Mouse (Mus musculus): ENCODE data around the gene Hnrnpa3. TPM values are rescaled to one million over a fixed set of nuclear protein-coding genes. Genes with fewer than 3 reads are reported as not detected.
"Not testable (repeated sequence)": the region's sequence is repeated elsewhere in the genome, so short reads cannot be mapped to it uniquely, and the experiment has no call there.

Gene Hnrnpa3
- polyA plus RNA-seq, 1 experiment from 2014 or later: 96.7 TPM

DNA sequence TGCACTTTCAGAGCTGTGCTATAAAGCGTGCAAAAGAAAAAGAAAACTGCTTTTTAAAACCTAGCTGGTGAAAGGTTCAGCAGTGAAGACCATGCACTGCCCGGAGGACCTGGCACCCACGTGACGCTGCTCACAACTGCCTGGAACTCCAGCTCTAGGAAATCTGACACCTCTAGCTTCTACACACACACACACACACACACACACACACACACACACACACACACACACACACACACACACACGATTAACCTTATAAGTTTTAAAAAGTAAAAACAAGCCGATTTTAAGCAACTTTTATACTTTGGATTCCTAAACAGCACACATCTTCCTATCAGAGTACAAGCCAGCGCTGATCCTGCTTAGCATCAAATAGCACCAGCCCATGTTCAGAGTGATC, 22.4 kb downstream of the Hnrnpa3 start:
- Histone ChIP-seq H3K9ac (no peak overlapping the region), H3K27me3 (no peaks in the 10 kb centered on the region), H3K9me3 (replicated peaks) (no peaks in the 10 kb centered on the region), H3K36me3 (replicated peaks) (peaks cover 54% of the 10 kb centered on the region), H3K4me3 (replicated peaks) (no peak overlapping the region), H3K4me1 (replicated peaks) (peaks cover 48% of the 10 kb centered on the region), H3K27ac (replicated peaks) (no peak overlapping the region), H3K4me2 (no peak overlapping the region)
- WGBS (ENCODE audit: insufficient replicate concordance): 68% methylated on average over 7 of the region's 7 CpGs
- ATAC-seq (ENCODE audit: insufficient read depth): no peak

DNA sequence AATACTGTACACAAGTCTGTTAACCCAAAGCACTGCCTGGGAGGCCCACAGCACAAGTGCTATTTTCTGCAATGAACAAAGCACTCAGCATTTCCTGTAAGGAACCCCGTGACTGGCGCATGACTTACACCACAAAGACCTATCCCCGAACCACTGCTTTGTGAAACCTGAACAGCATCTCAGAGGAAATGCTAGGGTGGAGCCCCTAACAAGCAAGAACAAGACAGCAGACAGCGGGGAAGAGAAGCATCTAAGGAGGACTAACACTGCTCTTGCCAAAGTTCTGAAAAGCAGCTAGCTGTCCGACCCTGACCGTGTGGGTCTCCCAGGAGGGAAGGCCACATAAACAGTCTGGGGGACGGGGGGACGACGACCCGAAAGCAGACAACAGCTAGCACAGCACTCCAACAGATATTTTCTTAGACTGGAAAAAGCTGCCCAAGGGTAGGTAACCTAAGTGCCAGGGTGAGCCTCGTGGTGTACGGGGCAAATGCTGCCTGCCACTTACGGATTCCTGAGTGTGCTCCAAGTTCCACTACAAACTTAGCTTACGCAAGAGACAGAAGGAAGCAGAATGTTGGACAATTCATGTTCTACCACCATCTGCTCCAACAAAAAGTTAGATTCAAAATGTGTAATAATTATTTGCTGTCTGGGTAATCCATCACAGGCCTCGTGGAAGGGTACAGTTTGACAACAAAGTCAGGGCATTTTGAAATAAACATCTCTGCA, 24.1 kb downstream of the Hnrnpa3 start:
- WGBS (ENCODE audit: insufficient replicate concordance): 34% methylated on average over 15 of the region's 15 CpGs
- peak; percentile 29 for ATAC-seq (ENCODE audit: insufficient read depth)
- no peaks in the 10 kb centered on the region for H3K9me3 ChIP-seq (replicated peaks)
- H3K4me2 ChIP-seq: peak overlapping the region; percentile 41; the same call in 1 of the 2 replicates
- H3K9ac ChIP-seq: no peak overlapping the region
- H3K27ac ChIP-seq (replicated peaks): peak overlapping the region; percentile 77
- peaks cover 44% of the 10 kb centered on the region for H3K36me3 ChIP-seq (replicated peaks)
- no peaks in the 10 kb centered on the region for H3K27me3 ChIP-seq
- H3K4me1 ChIP-seq (replicated peaks): peaks cover 65% of the 10 kb centered on the region
- no peak overlapping the region for H3K4me3 ChIP-seq (replicated peaks)

DNA sequence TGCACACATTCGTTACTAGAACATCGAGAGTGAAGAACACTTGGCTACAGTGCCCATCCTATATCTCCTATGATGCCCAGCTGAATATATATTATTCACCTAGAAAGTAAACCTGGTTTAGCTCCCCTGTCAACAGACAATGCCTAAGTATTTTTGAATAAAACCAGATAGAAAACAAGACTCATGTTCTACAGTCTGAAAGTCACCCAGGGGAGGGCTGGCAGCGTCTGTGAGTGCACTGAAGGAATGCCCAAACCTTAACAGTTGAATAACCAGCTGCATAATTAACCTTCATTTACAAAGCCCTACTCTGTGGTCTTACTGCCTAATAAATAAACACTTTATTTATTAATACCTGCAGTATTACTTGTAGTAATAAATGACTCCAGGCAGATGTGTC, 25.5 kb downstream of the Hnrnpa3 start:
- no peak overlapping the region for H3K9ac ChIP-seq
- H3K4me1 ChIP-seq (replicated peaks): peaks cover 77% of the 10 kb centered on the region
- H3K9me3 ChIP-seq (replicated peaks): no peaks in the 10 kb centered on the region
- no peak overlapping the region for H3K4me2 ChIP-seq
- H3K36me3 ChIP-seq (replicated peaks): peaks cover 44% of the 10 kb centered on the region
- no peak for ATAC-seq (ENCODE audit: insufficient read depth)
- WGBS (ENCODE audit: insufficient replicate concordance): 79% methylated on average over 3 of the region's 3 CpGs
- H3K27ac ChIP-seq (replicated peaks): no peak overlapping the region
- no peaks in the 10 kb centered on the region for H3K27me3 ChIP-seq
- no peak overlapping the region for H3K4me3 ChIP-seq (replicated peaks)

DNA sequence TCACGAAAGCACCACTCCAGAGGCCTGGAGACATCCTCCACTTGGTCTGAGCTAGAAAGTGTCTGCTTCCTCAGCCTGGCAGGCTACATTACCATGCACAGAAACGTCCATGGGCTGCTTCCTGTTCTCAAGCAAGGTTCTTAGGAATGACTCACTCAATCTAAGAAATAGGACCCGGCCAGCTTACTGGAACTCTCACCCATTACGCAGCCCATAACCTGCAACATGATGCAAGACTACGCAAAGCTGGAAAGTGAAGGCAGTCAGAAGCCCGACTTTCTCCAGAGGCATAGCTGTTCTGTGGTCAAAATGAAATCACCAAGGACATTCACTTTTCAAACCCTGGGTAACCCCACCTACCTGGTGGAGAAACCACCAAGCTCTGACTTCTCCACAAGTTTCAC, 26.4 kb downstream of the Hnrnpa3 start:
- Histone ChIP-seq H3K4me1 (replicated peaks) (peaks cover 79% of the 10 kb centered on the region), H3K27ac (replicated peaks) (peak overlapping the region; percentile 36; the same call in 1 of the 2 replicates), H3K9ac (no peak overlapping the region), H3K27me3 (no peaks in the 10 kb centered on the region), H3K4me3 (replicated peaks) (no peak overlapping the region), H3K9me3 (replicated peaks) (no peaks in the 10 kb centered on the region), H3K36me3 (replicated peaks) (peaks cover 42% of the 10 kb centered on the region), H3K4me2 (no peak overlapping the region)
- WGBS (ENCODE audit: insufficient replicate concordance): 42% methylated on average over 6 of the region's 6 CpGs
- ATAC-seq (ENCODE audit: insufficient read depth): no peak

DNA sequence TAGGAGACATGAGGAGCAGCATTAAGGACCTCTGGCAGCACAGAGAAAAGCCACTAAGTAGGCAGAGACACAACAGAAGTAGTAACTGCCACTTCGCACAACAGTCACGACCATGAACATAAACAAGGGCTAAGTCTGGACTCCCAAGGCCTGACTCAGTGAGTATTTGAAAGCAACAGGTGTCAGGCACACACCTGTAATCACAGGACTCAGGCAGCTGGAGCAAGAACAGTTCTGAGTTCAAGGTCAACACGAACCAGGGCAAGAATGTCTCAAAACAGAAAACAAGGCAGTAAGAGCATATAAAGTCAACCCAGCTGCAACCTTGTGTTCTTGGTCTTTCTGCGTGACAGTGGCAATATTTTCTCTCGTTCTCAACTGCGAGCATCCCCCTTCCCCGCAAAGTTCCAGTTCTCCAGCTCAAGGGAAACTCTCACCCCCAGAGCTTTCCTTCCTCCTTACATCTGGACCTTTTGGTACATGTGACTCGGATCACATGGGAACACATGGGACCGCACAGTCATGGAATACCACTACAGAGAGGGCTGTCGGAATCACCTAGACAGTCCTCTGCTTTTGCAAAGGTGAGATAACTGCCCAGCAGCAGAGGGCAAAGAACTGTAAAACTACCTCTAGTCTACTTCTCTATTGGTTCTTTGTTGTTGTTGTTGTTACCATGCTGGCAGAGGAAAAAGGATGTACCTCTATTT, 28.1 kb downstream of the Hnrnpa3 start:
- Histone ChIP-seq H3K9ac (no peak overlapping the region), H3K27me3 (no peaks in the 10 kb centered on the region), H3K4me1 (replicated peaks) (peaks cover 70% of the 10 kb centered on the region), H3K4me3 (replicated peaks) (no peak overlapping the region), H3K27ac (replicated peaks) (no peak overlapping the region), H3K9me3 (replicated peaks) (no peaks in the 10 kb centered on the region), H3K36me3 (replicated peaks) (peaks cover 42% of the 10 kb centered on the region), H3K4me2 (no peak overlapping the region)
- ATAC-seq (ENCODE audit: insufficient read depth): no peak
- 81% methylated on average over 10 of the region's 10 CpGs for WGBS (ENCODE audit: insufficient replicate concordance)

DNA sequence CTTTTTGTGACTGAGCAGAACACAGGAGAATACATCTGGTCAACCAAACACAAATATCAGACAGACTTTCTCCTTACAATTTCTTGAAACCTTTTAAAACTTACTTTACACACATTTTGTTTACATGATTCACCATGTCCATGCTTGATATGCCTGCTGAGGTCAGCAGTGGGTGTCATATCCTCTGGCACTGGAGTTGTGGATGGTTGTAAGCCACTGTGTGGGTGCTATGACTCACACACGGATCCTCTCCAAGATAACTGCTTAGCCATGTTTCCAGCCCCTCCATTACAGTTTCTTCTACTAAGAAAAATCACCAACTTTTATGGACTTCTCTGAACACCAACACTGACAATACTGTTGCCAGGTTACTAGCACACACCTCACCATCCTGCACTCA, 29.8 kb downstream of the Hnrnpa3 start:
- ATAC-seq (ENCODE audit: insufficient read depth): no peak
- 76% methylated on average over 1 of the region's 1 CpGs for WGBS (ENCODE audit: insufficient replicate concordance)

DNA sequence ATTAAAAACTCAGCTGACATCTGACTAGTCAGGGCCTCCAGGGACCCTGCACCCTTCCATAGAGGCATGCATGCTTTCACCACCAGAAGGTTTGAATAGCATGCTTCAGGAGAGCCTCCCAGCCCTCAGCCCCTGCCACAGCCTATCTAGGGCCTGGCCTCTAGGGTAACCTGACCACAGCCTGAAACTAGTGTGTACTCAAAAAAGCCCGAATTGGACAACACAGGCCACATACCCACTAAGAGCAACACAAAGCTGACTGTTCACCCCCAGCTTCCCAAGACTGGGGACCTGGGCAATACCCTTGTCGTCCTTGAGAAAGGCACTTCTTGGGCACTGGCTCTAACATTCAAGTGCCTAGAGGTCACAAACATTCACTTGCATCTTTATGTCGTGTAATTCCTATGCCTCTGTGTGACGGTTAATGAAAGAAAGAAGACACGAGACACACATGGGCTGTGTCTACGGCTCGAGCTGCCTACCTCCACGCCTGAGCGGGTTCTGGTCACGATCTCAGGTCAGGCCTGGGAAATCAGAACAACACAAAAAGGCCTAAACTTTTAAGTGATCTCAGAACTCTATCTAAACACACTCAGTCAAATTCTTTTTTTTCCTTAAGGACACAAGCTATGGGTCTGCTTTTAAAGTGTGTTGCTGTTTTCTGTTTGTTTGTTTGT, 30.6 kb downstream of the Hnrnpa3 start:
- Histone ChIP-seq H3K4me2 (no peak overlapping the region), H3K4me3 (replicated peaks) (no peak overlapping the region), H3K27me3 (no peaks in the 10 kb centered on the region), H3K9me3 (replicated peaks) (no peaks in the 10 kb centered on the region), H3K27ac (replicated peaks) (no peak overlapping the region), H3K9ac (no peak overlapping the region), H3K36me3 (replicated peaks) (peaks cover 49% of the 10 kb centered on the region), H3K4me1 (replicated peaks) (peaks cover 68% of the 10 kb centered on the region)
- 79% methylated on average over 10 of the region's 10 CpGs for WGBS (ENCODE audit: insufficient replicate concordance)
- no peak for ATAC-seq (ENCODE audit: insufficient read depth)

More for the DNA sequence above, 29.8 kb downstream of the Hnrnpa3 start:
- H3K4me2 ChIP-seq: no peak overlapping the region
- no peak overlapping the region for H3K27ac ChIP-seq (replicated peaks)
- H3K4me3 ChIP-seq (replicated peaks): no peak overlapping the region
- no peaks in the 10 kb centered on the region for H3K27me3 ChIP-seq
- H3K36me3 ChIP-seq (replicated peaks): peaks cover 46% of the 10 kb centered on the region
- H3K4me1 ChIP-seq (replicated peaks): peaks cover 72% of the 10 kb centered on the region
- H3K9ac ChIP-seq: no peak overlapping the region
- H3K9me3 ChIP-seq (replicated peaks): no peaks in the 10 kb centered on the region

DNA sequence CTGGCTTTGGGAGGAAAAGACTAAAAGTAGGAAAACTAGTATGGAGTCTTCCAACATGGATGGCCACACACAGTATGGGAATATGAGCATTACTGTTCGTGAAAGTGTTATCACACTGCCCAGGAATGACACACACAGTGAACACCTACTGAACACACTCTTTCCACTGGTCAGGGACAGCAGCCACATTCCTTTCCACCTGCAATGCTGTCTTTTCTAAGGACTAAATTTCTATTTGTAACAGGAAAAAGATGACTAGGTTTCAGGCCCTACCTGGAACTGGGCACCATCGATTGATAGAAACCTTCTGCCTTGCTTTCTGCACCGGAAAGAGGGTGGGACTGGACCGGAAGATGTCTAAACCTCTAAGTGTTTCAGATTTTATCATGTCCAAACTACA, 31.6 kb downstream of the Hnrnpa3 start:
- Histone ChIP-seq H3K27ac (replicated peaks) (no peak overlapping the region), H3K27me3 (no peaks in the 10 kb centered on the region), H3K9me3 (replicated peaks) (no peaks in the 10 kb centered on the region), H3K4me2 (no peak overlapping the region), H3K4me3 (replicated peaks) (no peak overlapping the region), H3K4me1 (replicated peaks) (peaks cover 70% of the 10 kb centered on the region), H3K9ac (no peak overlapping the region), H3K36me3 (replicated peaks) (peaks cover 56% of the 10 kb centered on the region)
- WGBS (ENCODE audit: insufficient replicate concordance): 69% methylated on average over 4 of the region's 4 CpGs
- ATAC-seq (ENCODE audit: insufficient read depth): no peak

DNA sequence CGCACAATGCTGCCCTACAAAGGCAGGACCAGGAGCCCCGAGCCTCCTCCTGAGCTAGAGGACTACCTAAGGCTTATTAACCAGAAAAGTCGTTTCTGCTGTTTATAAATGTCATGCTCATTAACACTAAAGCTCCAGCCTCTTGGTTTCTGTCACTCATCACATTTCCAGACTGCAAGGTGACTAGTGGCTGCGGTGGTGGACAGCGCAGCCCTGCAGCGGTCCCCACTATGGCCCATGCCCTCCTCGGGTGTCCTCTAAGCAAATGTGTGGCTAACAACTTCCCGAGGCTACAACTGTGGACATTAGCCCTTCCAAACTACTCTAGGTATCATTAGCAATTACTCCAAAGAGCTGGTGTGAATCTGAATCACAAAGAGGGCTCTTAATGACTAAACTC, 32.3 kb downstream of the Hnrnpa3 start:
- Histone ChIP-seq H3K36me3 (replicated peaks) (peaks cover 63% of the 10 kb centered on the region), H3K9me3 (replicated peaks) (no peaks in the 10 kb centered on the region), H3K9ac (no peak overlapping the region), H3K4me1 (replicated peaks) (peaks cover 71% of the 10 kb centered on the region), H3K27ac (replicated peaks) (no peak overlapping the region), H3K4me2 (no peak overlapping the region), H3K27me3 (no peaks in the 10 kb centered on the region), H3K4me3 (replicated peaks) (no peak overlapping the region)
- ATAC-seq (ENCODE audit: insufficient read depth): no peak
- WGBS (ENCODE audit: insufficient replicate concordance): 84% methylated on average over 8 of the region's 8 CpGs

DNA sequence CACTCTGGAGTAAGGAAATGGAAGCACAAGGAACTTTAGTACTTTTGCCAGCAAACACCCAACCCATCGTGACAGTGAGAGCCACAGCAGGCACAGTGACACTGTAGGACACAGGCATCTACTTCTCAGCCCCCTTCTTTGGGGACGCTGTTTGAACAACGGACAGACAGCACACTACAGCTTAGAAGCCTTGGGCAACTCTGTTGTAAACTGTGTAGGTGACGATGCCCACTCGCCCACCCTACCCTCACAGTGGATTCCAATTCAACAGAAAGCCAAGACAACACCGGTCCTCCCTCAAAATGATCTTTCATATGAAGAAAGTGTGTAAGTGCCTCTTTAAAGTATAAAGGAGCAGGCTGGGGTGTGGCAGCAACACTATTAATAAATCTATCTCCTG, 33.3 kb downstream of the Hnrnpa3 start:
- no peak for ATAC-seq (ENCODE audit: insufficient read depth)
- H3K4me3 ChIP-seq (replicated peaks): no peak overlapping the region
- no peak overlapping the region for H3K9ac ChIP-seq
- no peak overlapping the region for H3K4me2 ChIP-seq
- peaks cover 63% of the 10 kb centered on the region for H3K36me3 ChIP-seq (replicated peaks)
- no peaks in the 10 kb centered on the region for H3K27me3 ChIP-seq
- 81% methylated on average over 6 of the region's 6 CpGs for WGBS (ENCODE audit: insufficient replicate concordance)
- H3K4me1 ChIP-seq (replicated peaks): peaks cover 71% of the 10 kb centered on the region
- H3K27ac ChIP-seq (replicated peaks): no peak overlapping the region
- H3K9me3 ChIP-seq (replicated peaks): no peaks in the 10 kb centered on the region

DNA sequence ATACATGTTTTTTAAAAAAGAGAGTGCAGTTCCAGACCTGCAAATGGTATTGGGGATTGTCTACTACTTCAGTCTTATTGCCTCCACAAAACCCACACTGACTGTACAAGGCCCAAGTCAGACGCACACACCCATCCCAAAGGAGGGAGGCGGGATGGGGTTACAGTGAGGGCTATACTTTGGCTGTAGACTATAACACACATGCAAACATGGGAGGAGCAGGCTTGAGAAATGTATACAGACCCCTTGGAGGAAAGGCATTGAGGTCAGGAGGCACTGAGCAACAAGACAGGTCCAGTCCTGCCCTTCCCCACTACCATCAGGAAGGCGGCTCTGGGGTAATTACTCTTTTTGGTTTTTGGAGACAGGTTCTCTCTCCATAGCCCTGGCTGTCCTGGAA, 35.9 kb downstream of the Hnrnpa3 start:
- H3K27ac ChIP-seq (replicated peaks); ATAC-seq (ENCODE audit: insufficient read depth); H3K4me2 ChIP-seq; H3K4me3 ChIP-seq (replicated peaks); H3K9me3 ChIP-seq (replicated peaks); H3K27me3 ChIP-seq; H3K9ac ChIP-seq: not testable (repeated sequence)
- WGBS (ENCODE audit: insufficient replicate concordance): 86% methylated on average over 3 of the region's 3 CpGs
- peaks cover 59% of the 10 kb centered on the region for H3K36me3 ChIP-seq (replicated peaks)
- H3K4me1 ChIP-seq (replicated peaks): peaks cover 74% of the 10 kb centered on the region
